Mouse (Mus musculus): Measurements from ENCODE around the gene Ednrb. TPM values are rescaled to one million over a fixed set of nuclear protein-coding genes. Genes with fewer than 3 reads are reported as not detected.
A peak's percentile ranks its signal among the peaks of the same experiment; 100 is the strongest.
"Not testable (repeated sequence)": the region's sequence is repeated elsewhere in the genome, so short reads cannot be mapped to it uniquely, and the experiment has no call there.

Gene Ednrb
- polyA plus RNA-seq, 1 experiment, result 28.9 TPM

DNA sequence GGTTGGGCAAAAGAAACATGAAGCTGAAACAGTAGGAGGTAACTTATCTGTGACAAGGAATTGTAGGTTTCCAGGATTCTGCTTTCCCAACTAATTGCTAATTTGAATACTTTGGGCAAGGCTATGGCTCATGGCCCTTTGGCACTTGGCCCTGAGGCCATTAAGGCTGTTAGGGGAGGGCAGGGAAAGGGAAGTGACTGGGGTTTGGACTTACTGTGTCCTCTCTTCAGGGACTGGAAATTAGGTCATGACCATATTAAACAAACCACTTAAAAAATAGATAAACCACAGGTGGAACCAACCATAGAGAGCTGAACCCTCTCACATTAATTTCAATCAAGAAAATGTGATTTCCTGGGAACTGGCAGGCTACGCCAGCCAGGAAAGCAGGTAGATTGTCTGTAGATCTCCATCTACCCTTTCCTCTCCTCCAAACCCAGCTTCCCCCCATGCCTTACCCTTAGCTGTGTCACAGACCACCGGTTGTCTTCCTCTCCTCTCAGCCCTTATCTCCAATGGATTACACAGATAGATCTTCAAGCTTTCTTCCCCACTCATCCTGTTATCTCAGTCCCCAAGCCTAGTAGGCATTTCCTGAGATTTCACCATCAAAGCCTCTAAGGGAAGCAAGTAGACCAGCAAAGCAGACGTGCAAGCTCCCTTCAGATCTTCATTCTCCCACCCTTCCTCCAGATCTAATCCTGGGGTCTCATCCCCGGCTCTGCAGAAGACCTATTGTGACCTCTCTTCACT, 40.1 kb downstream of the Ednrb start:
- Histone ChIP-seq H3K4me3 (ENCODE audit: insufficient read depth, low read length) (no peak overlapping the region), H3K27ac (ENCODE audit: insufficient read depth, low read length) (no peak overlapping the region), H3K4me1 (ENCODE audit: control insufficient read depth, insufficient read depth, low read length) (no peaks in the 10 kb centered on the region)
- TF ChIP-seq POLR2A (IDR thresholded peaks at IDR 0.05; ENCODE audit: extremely low read depth, insufficient read depth, low read length) (no peak), CTCF (IDR thresholded peaks at IDR 0.05; ENCODE audit: extremely low read depth, insufficient read depth, low read length) (no peak)

GRCm38 (mm10) chr14:103797123-103797522, 47.1 kb downstream of the Ednrb start:
- TF ChIP-seq CTCF (IDR thresholded peaks at IDR 0.05; ENCODE audit: extremely low read depth, insufficient read depth, low read length) (no peak), POLR2A (IDR thresholded peaks at IDR 0.05; ENCODE audit: extremely low read depth, insufficient read depth, low read length) (no peak)
- Histone ChIP-seq H3K4me1 (ENCODE audit: control insufficient read depth, insufficient read depth, low read length) (no peaks in the 10 kb centered on the region), H3K27ac (ENCODE audit: insufficient read depth, low read length) (no peak overlapping the region), H3K4me3 (ENCODE audit: insufficient read depth, low read length) (no peak overlapping the region)

DNA sequence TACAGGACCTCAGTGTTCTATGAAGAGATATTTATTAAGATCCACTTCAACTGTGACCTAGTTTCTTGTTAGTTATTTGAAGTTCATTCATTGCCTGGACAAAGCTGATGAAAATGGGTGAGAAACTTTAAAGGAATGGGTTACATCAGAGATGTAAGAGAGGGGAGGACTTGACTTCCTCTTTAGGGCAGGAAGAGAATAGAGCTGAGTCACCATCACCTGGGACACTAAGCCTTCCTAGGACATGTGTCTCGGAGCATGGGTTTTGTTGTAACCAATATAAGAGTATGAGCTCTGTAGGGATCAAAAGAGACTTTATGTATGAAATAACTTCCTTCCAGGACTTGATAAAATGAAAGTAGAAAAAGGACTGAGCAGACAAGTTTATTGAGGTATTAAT, 48.6 kb downstream of the Ednrb start:
- Histone ChIP-seq H3K4me1 (ENCODE audit: control insufficient read depth, insufficient read depth, low read length) (no peaks in the 10 kb centered on the region), H3K27ac (ENCODE audit: insufficient read depth, low read length) (no peak overlapping the region), H3K4me3 (ENCODE audit: insufficient read depth, low read length) (no peak overlapping the region)
- no peak for TF ChIP-seq POLR2A (IDR thresholded peaks at IDR 0.05; ENCODE audit: extremely low read depth, insufficient read depth, low read length)
- TF ChIP-seq CTCF (IDR thresholded peaks at IDR 0.05; ENCODE audit: extremely low read depth, insufficient read depth, low read length), result no peak

- H3K27ac ChIP-seq (ENCODE audit: insufficient read depth, low read length), result no peak overlapping the region
Observed at GRCm38 (mm10) chr14:103793409-103793808, 50.8 kb downstream of the Ednrb start.

GRCm38 (mm10) chr14:103792726-103793125, 51.5 kb downstream of the Ednrb start:
- no peak overlapping the region for H3K27ac ChIP-seq (ENCODE audit: insufficient read depth, low read length)
- TF ChIP-seq POLR2A (IDR thresholded peaks at IDR 0.05; ENCODE audit: extremely low read depth, insufficient read depth, low read length), result no peak
- TF ChIP-seq CTCF (IDR thresholded peaks at IDR 0.05; ENCODE audit: extremely low read depth, insufficient read depth, low read length), result no peak

More at GRCm38 (mm10) chr14:103793409-103793808, 50.8 kb downstream of the Ednrb start:
- H3K4me3 ChIP-seq (ENCODE audit: insufficient read depth, low read length), result no peak overlapping the region
- H3K4me1 ChIP-seq (ENCODE audit: control insufficient read depth, insufficient read depth, low read length), result no peaks in the 10 kb centered on the region
- TF ChIP-seq CTCF (IDR thresholded peaks at IDR 0.05; ENCODE audit: extremely low read depth, insufficient read depth, low read length), result no peak
- no peak for TF ChIP-seq POLR2A (IDR thresholded peaks at IDR 0.05; ENCODE audit: extremely low read depth, insufficient read depth, low read length)

GRCm38 (mm10) chr14:103787547-103787946, 56.7 kb downstream of the Ednrb start:
- TF ChIP-seq CTCF (IDR thresholded peaks at IDR 0.05; ENCODE audit: extremely low read depth, insufficient read depth, low read length) (no peak), POLR2A (IDR thresholded peaks at IDR 0.05; ENCODE audit: extremely low read depth, insufficient read depth, low read length) (no peak)
- Histone ChIP-seq H3K4me3 (ENCODE audit: insufficient read depth, low read length) (no peak overlapping the region), H3K27ac (ENCODE audit: insufficient read depth, low read length) (no peak overlapping the region), H3K4me1 (ENCODE audit: control insufficient read depth, insufficient read depth, low read length) (no peaks in the 10 kb centered on the region)

More at GRCm38 (mm10) chr14:103792726-103793125, 51.5 kb downstream of the Ednrb start:
- Histone ChIP-seq H3K4me3 (ENCODE audit: insufficient read depth, low read length) (no peak overlapping the region), H3K4me1 (ENCODE audit: control insufficient read depth, insufficient read depth, low read length) (no peaks in the 10 kb centered on the region)

- Histone ChIP-seq H3K27ac (ENCODE audit: insufficient read depth, low read length) (no peak overlapping the region), H3K4me1 (ENCODE audit: control insufficient read depth, insufficient read depth, low read length) (no peaks in the 10 kb centered on the region), H3K4me3 (ENCODE audit: insufficient read depth, low read length) (no peak overlapping the region)
- TF ChIP-seq CTCF (IDR thresholded peaks at IDR 0.05; ENCODE audit: extremely low read depth, insufficient read depth, low read length) (no peak), POLR2A (IDR thresholded peaks at IDR 0.05; ENCODE audit: extremely low read depth, insufficient read depth, low read length) (no peak)
Observed at GRCm38 (mm10) chr14:103785096-103785965, 58.9 kb downstream of the Ednrb start.

DNA sequence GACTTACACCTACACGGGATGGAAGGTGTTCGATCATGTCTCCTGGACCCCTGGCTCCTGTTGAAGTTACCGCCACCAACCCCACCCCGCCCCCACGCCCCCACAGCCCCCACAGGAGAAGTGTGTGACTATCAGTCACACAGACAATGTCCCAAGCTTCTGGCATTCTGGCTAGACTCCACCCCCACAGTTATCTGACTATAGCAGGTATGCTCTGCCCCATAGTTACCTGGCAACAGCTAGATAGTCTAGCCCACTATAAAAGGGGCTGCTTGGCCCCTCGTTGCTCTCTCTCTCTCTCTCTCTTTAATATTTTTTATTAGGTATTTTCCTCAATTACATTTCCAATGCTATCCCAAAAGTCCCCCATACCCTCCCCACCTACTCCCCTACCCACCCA, 63.9 kb downstream of the Ednrb start:
- not testable (repeated sequence) for H3K4me1 ChIP-seq (ENCODE audit: control insufficient read depth, insufficient read depth, low read length); H3K4me3 ChIP-seq (ENCODE audit: insufficient read depth, low read length); H3K27ac ChIP-seq (ENCODE audit: insufficient read depth, low read length)

DNA sequence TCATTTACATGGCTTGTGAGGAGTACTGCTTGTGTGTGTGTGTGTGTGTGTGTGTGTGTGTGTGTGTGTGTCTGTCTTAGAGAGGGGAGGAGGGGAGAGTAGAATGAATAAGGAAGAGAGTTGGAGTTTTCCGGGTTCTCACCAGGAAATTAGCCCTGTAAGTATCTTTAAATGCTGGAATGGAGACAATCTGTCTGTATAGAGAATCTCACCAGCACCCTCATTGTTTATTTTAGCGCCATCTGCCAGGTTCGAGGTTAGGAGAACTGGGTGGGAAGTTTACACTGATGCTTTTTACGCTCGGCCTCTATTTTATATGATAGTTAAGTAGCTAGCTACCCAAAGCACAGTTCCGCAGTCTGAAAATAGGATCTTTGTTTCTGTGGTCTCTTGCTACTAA, 64.9 kb downstream of the Ednrb start:
- H3K4me1 ChIP-seq (ENCODE audit: control insufficient read depth, insufficient read depth, low read length), result peaks cover 1% of the 10 kb centered on the region; the same call in 1 of the 2 replicates
- peak overlapping the region; percentile 35 for H3K27ac ChIP-seq (ENCODE audit: insufficient read depth, low read length)
- H3K4me3 ChIP-seq (ENCODE audit: insufficient read depth, low read length), result peak overlapping the region; percentile 14
- TF ChIP-seq CTCF (IDR thresholded peaks at IDR 0.05; ENCODE audit: extremely low read depth, insufficient read depth, low read length) (no peak), POLR2A (IDR thresholded peaks at IDR 0.05; ENCODE audit: extremely low read depth, insufficient read depth, low read length) (no peak)
